Mouse (Mus musculus) intestine, postnatal 0 days (tissue): ENCODE data around the gene Usp6nl. TPM values are rescaled to one million over a fixed set of nuclear protein-coding genes. Genes with fewer than 3 reads are reported as not detected.

Experiments
- ATAC-seq: fragments of 200-750 bp; cut with Nextera tagmentation; 2 replicates; pipeline ENCODE4 v1.8.0; 2017; ENCODE audit warnings: mild to moderate bottlenecking, moderate TSS enrichment, moderate library complexity
- H3K27ac ChIP-seq: fragments of 300-500 bp; sonication (generic); 2 replicates; pipeline ENCODE4 v1.5.1; 2014; ENCODE audit warnings: mild to moderate bottlenecking, low read depth, low read length, moderate library complexity
- H3K27me3 ChIP-seq: fragments of 300-500 bp; sonication (generic); replicated peaks from 2 replicates; pipeline ENCODE4 v1.6.1; 2014; ENCODE audit warnings: low read length, mixed read lengths; ENCODE audit not compliant: control insufficient read depth, insufficient read depth
- H3K36me3 ChIP-seq: fragments of 300-500 bp; sonication (generic); 2 replicates; pipeline ENCODE4 v1.6.1; 2014; ENCODE audit warnings: mild to moderate bottlenecking, moderate library complexity; ENCODE audit not compliant: control insufficient read depth, insufficient read depth
- H3K4me1 ChIP-seq: fragments of 300-500 bp; sonication (generic); replicated peaks from 2 replicates; pipeline ENCODE4 v1.6.1; 2014; ENCODE audit warnings: antibody characterized with exemption, low read length, mixed read lengths; ENCODE audit not compliant: control insufficient read depth, insufficient read depth
- H3K4me2 ChIP-seq: fragments of 300-500 bp; sonication (generic); replicated peaks from 2 replicates; pipeline ENCODE4 v1.6.1; 2014; ENCODE audit warnings: low read depth, mild to moderate bottlenecking, moderate library complexity
- H3K4me3 ChIP-seq: fragments of 300-500 bp; sonication (generic); 2 replicates; pipeline ENCODE4 v1.5.1; 2014; ENCODE audit warnings: low read depth, low read length
- H3K9ac ChIP-seq: fragments of 300-500 bp; sonication (generic); 2 replicates; pipeline ENCODE4 v1.6.1; 2014; ENCODE audit warnings: mild to moderate bottlenecking, low read depth, low read length
- H3K9me3 ChIP-seq: fragments of 300-500 bp; sonication (generic); 2 replicates; pipeline ENCODE4 v1.6.1; 2016; ENCODE audit warnings: mixed run types; ENCODE audit not compliant: control insufficient read depth
- CTCF ChIP-seq: sonication (generic); IDR thresholded peaks from 2 replicates; pipeline ENCODE4 v1.5.1; 2016; ENCODE audit warnings: low read depth, mild to moderate bottlenecking, control low read depth, antibody characterized with exemption, moderate library complexity
- WGBS: fragments of 180-500 bp; shearing (Covaris S2); extraction: QIAGEN DNeasy Blood & Tissue Kit; methylation state at CpG from one replicate; pipeline ENCODE4 v1.1.7; 2014; 5-methylcytosine and 5-hydroxymethylcytosine counted together
- polyA plus RNA-seq: library from polyadenylated mRNA; unstranded; fragments of >200 nt; fragmentation: Nextera tagmentation; extraction: Ambion mirVana; gene quantifications from 2 replicates; pipeline ENCODE4 v1.2.1, GENCODE M21; 2015

Usp6nl gene
- polyA plus RNA-seq, 1 experiment from 2014 or later: 6.8 TPM

DNA sequence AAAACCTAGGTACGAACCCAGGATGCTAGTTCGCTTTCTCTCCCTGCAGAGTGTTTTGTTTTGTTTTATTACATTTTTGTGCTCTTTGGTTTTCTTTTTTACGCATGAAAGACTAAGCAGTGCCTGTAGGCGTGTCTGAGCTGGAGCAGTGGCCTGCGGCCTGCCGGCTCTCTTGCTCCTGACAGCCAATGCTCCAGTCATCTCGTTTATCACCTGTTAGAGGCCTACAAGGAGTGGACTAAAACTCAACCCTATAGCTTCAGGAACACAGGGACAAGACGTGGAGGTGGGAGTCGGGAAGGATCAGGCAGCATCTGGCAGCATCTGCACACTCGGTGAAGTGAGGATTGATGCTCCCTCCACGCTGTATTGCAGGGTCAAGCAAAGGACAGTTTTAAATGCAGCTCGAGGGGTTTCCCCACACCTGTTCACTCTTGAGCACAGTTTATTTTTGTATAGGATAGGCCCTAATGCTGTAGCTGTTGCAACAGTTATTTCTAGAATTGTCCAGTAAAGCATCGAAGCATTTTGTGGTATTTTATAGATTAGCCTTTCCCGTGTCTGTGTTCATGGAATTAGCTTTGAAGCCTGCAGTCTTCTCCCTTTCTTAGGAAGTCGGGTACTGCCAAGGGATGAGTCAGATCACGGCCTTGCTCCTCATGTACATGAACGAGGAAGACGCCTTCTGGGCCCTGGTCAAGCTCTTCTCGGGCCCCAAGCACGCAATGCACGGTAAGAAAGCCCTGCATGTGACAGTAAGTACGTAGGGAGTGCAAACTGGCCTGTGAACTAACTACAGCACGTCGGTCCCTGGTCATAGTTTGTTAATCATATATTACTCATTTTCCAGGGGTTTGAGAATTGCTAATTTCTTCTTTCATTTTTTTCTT, 101.4 kb downstream of the Usp6nl start:
- no peak for TF ChIP-seq CTCF
- H3K9me3 ChIP-seq: no peaks in the 10 kb centered on the region
- H3K27me3 ChIP-seq: no peaks in the 10 kb centered on the region
- H3K27ac ChIP-seq: no peak overlapping the region
- no peaks in the 10 kb centered on the region for H3K4me1 ChIP-seq
- peaks cover 39% of the 10 kb centered on the region for H3K36me3 ChIP-seq
- ATAC-seq: no peak
- no peak overlapping the region for H3K4me2 ChIP-seq
- H3K4me3 ChIP-seq: no peak overlapping the region
- H3K9ac ChIP-seq: no peak overlapping the region
- 81% methylated on average over 24 of the region's 24 CpGs for WGBS

DNA sequence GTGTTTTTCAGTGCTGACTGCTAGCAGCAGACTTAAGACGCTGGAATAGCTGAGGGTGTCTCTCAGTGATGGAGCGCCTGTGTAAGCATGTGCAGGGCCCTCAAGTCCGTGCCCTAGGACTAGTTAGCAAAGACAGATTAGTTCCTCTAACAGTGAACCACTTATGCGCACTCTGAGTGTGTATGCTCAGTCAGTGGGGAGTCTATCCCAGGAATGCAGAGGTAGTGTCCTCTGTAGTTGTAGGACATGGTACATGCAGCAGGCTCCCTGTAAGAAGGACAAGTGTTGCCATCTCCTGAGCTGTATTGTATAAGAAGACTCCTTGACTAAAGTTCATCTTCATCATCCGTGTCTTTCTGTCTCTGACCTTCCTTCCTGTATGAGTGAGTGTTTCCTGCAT, 102.4 kb downstream of the Usp6nl start:
- Histone ChIP-seq H3K4me1 (no peaks in the 10 kb centered on the region), H3K4me3 (no peak overlapping the region), H3K4me2 (no peak overlapping the region), H3K9me3 (no peaks in the 10 kb centered on the region), H3K9ac (no peak overlapping the region), H3K27me3 (no peaks in the 10 kb centered on the region), H3K36me3 (peaks cover 38% of the 10 kb centered on the region), H3K27ac (no peak overlapping the region)
- TF ChIP-seq CTCF: no peak
- ATAC-seq: no peak
- WGBS: 86% methylated on average over 5 of the region's 5 CpGs

DNA sequence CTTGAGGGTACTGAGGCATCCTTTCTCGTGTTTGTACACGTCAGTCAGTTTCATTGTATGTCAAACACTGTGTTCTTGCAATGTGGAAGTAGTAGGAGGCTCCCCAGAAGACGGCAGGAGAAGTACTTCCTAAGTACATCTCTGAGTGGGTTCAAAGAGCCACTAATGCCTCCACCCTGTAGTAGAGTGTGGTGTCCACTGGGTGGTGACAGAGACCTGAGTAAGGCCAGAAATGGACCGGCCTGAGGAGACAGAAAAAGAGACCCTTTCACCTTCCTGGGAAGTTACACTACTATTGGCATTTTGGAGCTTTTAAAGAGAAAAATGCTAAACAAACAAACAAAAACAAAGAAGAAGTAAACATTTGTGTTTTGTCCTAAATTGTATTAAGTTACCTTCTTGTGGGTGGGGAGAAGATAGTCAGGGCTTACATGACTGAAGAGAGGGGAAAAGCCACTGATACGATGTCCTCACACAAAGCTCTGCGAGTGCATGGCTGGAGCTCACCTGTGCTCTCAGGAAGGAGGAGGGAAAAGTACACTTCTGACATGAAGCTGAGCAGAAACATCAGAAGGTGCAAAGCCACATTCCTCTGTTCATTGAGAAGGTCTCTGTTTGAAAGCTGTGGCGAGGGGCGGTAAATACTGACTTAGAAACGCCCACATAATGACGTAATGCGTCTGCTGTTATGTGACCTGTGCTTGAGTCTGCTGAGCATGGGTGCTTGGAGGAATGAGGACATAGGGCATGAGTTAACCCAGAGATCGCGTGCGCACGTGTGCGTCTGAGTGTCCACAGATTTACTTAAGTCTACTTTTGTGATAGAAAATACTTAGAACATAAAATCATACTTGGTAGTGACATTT, 113.9 kb downstream of the Usp6nl start:
- Histone ChIP-seq H3K4me3 (no peak overlapping the region), H3K4me2 (no peak overlapping the region), H3K4me1 (no peaks in the 10 kb centered on the region), H3K9me3 (no peaks in the 10 kb centered on the region), H3K9ac (no peak overlapping the region), H3K27me3 (no peaks in the 10 kb centered on the region), H3K36me3 (peaks cover 44% of the 10 kb centered on the region), H3K27ac (no peak overlapping the region)
- peak; percentile 90 for TF ChIP-seq CTCF
- ATAC-seq: 0 out of 2 replicates have a peak, but pooled peaks have one; percentile 36
- 77% methylated on average over 16 of the region's 16 CpGs for WGBS

DNA sequence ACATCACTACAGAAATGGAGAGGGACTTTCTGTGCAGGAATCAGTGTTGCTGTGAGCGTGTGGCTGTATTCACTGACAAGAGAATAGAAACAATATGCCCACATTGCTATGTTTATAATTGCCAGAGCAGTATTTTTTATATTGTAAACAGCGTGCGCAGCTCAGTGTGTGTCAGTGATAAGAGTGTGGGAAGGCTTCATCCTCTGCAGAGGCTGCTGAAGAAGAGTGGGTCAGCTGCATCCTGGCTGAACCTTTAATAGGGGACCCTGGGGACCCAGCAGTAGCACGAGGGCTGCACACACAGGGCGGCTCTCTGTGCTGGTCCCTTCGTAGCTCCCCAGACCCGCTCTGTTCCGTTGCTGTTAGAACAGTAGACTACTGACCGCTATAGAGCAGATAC, 119.2 kb downstream of the Usp6nl start:
- 74% methylated on average over 9 of the region's 9 CpGs for WGBS
- Histone ChIP-seq H3K27me3 (no peaks in the 10 kb centered on the region), H3K4me2 (no peak overlapping the region), H3K27ac (no peak overlapping the region), H3K4me1 (no peaks in the 10 kb centered on the region), H3K36me3 (peaks cover 44% of the 10 kb centered on the region), H3K4me3 (no peak overlapping the region), H3K9me3 (no peaks in the 10 kb centered on the region), H3K9ac (no peak overlapping the region)
- ATAC-seq: no peak
- TF ChIP-seq CTCF: no peak

- Histone ChIP-seq H3K4me2 (no peak overlapping the region), H3K27me3 (no peaks in the 10 kb centered on the region), H3K36me3 (peaks cover 44% of the 10 kb centered on the region), H3K4me1 (no peaks in the 10 kb centered on the region), H3K27ac (no peak overlapping the region), H3K4me3 (no peak overlapping the region), H3K9ac (no peak overlapping the region), H3K9me3 (no peaks in the 10 kb centered on the region)
- 82% methylated on average over 10 of the region's 10 CpGs for WGBS
- ATAC-seq: no peak; the same call in 1 of the 2 replicates
- TF ChIP-seq CTCF: no peak
Observed at GRCm38 (mm10) chr2:6442302-6442701, 119.8 kb downstream of the Usp6nl start.

DNA sequence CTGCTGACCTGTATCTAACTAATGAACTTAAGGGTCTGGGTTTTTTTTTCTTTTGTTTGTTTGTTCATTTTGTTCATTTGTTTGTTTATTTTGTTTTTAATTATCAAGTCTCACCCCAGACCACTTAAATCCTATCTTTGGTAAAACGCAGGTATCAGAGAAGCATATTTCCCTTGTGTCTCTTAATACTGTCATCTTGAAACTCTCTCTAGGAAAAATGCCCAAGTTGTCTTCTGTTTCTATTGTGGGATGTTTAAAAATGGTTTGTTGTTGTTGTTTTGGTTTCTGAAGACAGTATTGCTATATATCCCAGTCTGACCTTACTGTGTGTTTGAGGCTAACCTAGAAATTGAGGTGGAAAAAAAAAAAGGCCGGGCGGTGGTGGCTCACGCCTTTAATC, 121.5 kb downstream of the Usp6nl start:
- H3K36me3 ChIP-seq: peaks cover 37% of the 10 kb centered on the region
- TF ChIP-seq CTCF: no peak
- no peaks in the 10 kb centered on the region for H3K4me1 ChIP-seq
- 95% methylated on average over 4 of the region's 4 CpGs for WGBS
- no peak for ATAC-seq
- H3K9ac ChIP-seq: no peak overlapping the region
- H3K9me3 ChIP-seq: no peaks in the 10 kb centered on the region
- H3K27me3 ChIP-seq: no peaks in the 10 kb centered on the region
- H3K4me2 ChIP-seq: no peak overlapping the region
- no peak overlapping the region for H3K4me3 ChIP-seq
- H3K27ac ChIP-seq: no peak overlapping the region
